Mouse (Mus musculus) small intestine, adult 2 months (tissue): ENCODE data around the gene Plcb4.

Source experiments
- CTCF ChIP-seq: fragments of 200-500 bp; IDR thresholded peaks from 2 replicates; pipeline ENCODE4 v1.5.1; 2012; ENCODE audit warnings: low read depth, mild to moderate bottlenecking, control low read depth, inconsistent platforms, low read length, moderate library complexity, mixed read lengths; ENCODE audit not compliant: insufficient replicate concordance, insufficient read length; ENCODE audit errors: extremely low read depth
- POLR2A ChIP-seq: fragments of 200-500 bp; IDR thresholded peaks from 2 replicates; pipeline ENCODE4 v1.6.1; 2012; ENCODE audit warnings: low read depth, mild to moderate bottlenecking, control low read depth, inconsistent platforms, low read length, moderate library complexity

DNA sequence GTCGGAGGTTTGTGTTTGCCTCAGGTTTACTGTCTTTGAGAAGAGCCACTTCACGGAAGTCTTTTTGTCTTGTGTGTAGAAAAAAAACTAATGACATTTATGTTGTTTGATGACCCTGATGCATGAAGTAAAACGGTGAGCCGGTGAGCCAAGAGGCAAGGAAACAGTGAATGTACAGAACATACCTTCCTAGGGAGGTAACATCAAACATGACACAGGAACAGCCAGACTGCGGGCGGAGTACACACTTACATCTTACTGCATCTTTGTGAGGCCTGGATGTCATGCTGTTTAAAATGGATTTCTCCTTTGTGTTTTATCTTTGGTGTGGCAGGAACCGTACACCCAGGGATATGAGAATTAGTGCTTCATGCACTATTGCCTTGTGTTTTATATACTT, 340.1 kb downstream of the Plcb4 start:
- TF ChIP-seq POLR2A, result no peak
- no peak for TF ChIP-seq CTCF
